Mouse (Mus musculus) intestine, postnatal 0 days (tissue): ENCODE measurements around the gene Rad51b. TPM values are rescaled to one million over a fixed set of nuclear protein-coding genes. Genes with fewer than 3 reads are reported as not detected.

Experiments
- ATAC-seq: fragments of 200-750 bp; cut with Nextera tagmentation; 2 replicates; pipeline ENCODE4 v1.8.0; 2017; ENCODE audit warnings: mild to moderate bottlenecking, moderate TSS enrichment, moderate library complexity
- H3K27ac ChIP-seq: fragments of 300-500 bp; sonication (generic); 2 replicates; pipeline ENCODE4 v1.5.1; 2014; ENCODE audit warnings: mild to moderate bottlenecking, low read depth, low read length, moderate library complexity
- H3K27me3 ChIP-seq: fragments of 300-500 bp; sonication (generic); replicated peaks from 2 replicates; pipeline ENCODE4 v1.6.1; 2014; ENCODE audit warnings: low read length, mixed read lengths; ENCODE audit not compliant: control insufficient read depth, insufficient read depth
- H3K36me3 ChIP-seq: fragments of 300-500 bp; sonication (generic); 2 replicates; pipeline ENCODE4 v1.6.1; 2014; ENCODE audit warnings: mild to moderate bottlenecking, moderate library complexity; ENCODE audit not compliant: control insufficient read depth, insufficient read depth
- H3K4me1 ChIP-seq: fragments of 300-500 bp; sonication (generic); replicated peaks from 2 replicates; pipeline ENCODE4 v1.6.1; 2014; ENCODE audit warnings: antibody characterized with exemption, low read length, mixed read lengths; ENCODE audit not compliant: control insufficient read depth, insufficient read depth
- H3K4me2 ChIP-seq: fragments of 300-500 bp; sonication (generic); replicated peaks from 2 replicates; pipeline ENCODE4 v1.6.1; 2014; ENCODE audit warnings: low read depth, mild to moderate bottlenecking, moderate library complexity
- H3K4me3 ChIP-seq: fragments of 300-500 bp; sonication (generic); 2 replicates; pipeline ENCODE4 v1.5.1; 2014; ENCODE audit warnings: low read depth, low read length
- H3K9ac ChIP-seq: fragments of 300-500 bp; sonication (generic); 2 replicates; pipeline ENCODE4 v1.6.1; 2014; ENCODE audit warnings: mild to moderate bottlenecking, low read depth, low read length
- H3K9me3 ChIP-seq: fragments of 300-500 bp; sonication (generic); 2 replicates; pipeline ENCODE4 v1.6.1; 2016; ENCODE audit warnings: mixed run types; ENCODE audit not compliant: control insufficient read depth
- CTCF ChIP-seq: sonication (generic); IDR thresholded peaks from 2 replicates; pipeline ENCODE4 v1.5.1; 2016; ENCODE audit warnings: low read depth, mild to moderate bottlenecking, control low read depth, antibody characterized with exemption, moderate library complexity
- WGBS: fragments of 180-500 bp; shearing (Covaris S2); extraction: QIAGEN DNeasy Blood & Tissue Kit; methylation state at CpG from one replicate; pipeline ENCODE4 v1.1.7; 2014; 5-methylcytosine and 5-hydroxymethylcytosine counted together
- polyA plus RNA-seq: library from polyadenylated mRNA; unstranded; fragments of >200 nt; fragmentation: Nextera tagmentation; extraction: Ambion mirVana; gene quantifications from 2 replicates; pipeline ENCODE4 v1.2.1, GENCODE M21; 2015

Rad51b gene
- polyA plus RNA-seq, 1 experiment from 2014 or later, result 1.9 TPM

- WGBS, result 62% methylated on average over 11 of the region's 11 CpGs
- no peak overlapping the region for H3K4me2 ChIP-seq
- ATAC-seq, result no peak
These were observed 214.5 kb downstream of the Rad51b start for GRCm38 (mm10) chr12:79511454-79512204.

GRCm38 (mm10) chr12:79512205-79512886 is 215.3 kb downstream of the Rad51b start:
- H3K36me3 ChIP-seq, result no peaks in the 10 kb centered on the region
- 65% methylated on average over 10 of the region's 10 CpGs for WGBS
- H3K9me3 ChIP-seq, result no peaks in the 10 kb centered on the region
- no peak for ATAC-seq
- TF ChIP-seq CTCF, result no peak
- H3K4me1 ChIP-seq, result no peaks in the 10 kb centered on the region
- no peak overlapping the region for H3K4me3 ChIP-seq
- H3K4me2 ChIP-seq, result no peak overlapping the region
- H3K27ac ChIP-seq, result no peak overlapping the region
- H3K9ac ChIP-seq, result no peak overlapping the region
- no peaks in the 10 kb centered on the region for H3K27me3 ChIP-seq

More at GRCm38 (mm10) chr12:79511454-79512204, 214.5 kb downstream of the Rad51b start:
- no peaks in the 10 kb centered on the region for H3K36me3 ChIP-seq
- H3K9me3 ChIP-seq, result no peaks in the 10 kb centered on the region
- H3K4me3 ChIP-seq, result no peak overlapping the region
- no peak for TF ChIP-seq CTCF
- no peaks in the 10 kb centered on the region for H3K27me3 ChIP-seq
- no peak overlapping the region for H3K27ac ChIP-seq
- no peak overlapping the region for H3K9ac ChIP-seq
- H3K4me1 ChIP-seq, result 0 out of 2 replicates have a peak, but pooled peaks cover 5% of the 10 kb centered on the region

- no peak overlapping the region for H3K4me2 ChIP-seq
- H3K4me1 ChIP-seq, result no peaks in the 10 kb centered on the region
- 73% methylated on average over 5 of the region's 5 CpGs for whole genome bisulfite sequencing
- H3K27me3 ChIP-seq, result no peaks in the 10 kb centered on the region
- H3K9me3 ChIP-seq, result no peaks in the 10 kb centered on the region
- no peak overlapping the region for H3K4me3 ChIP-seq
- peak; percentile 57 for TF ChIP-seq CTCF
- H3K27ac ChIP-seq, result no peak overlapping the region
- no peak overlapping the region for H3K9ac ChIP-seq
- no peaks in the 10 kb centered on the region for H3K36me3 ChIP-seq
- no peak for ATAC-seq
These were observed 216.1 kb downstream of the Rad51b start for GRCm38 (mm10) chr12:79512982-79513681.

GRCm38 (mm10) chr12:79514680-79515079 is 217.6 kb downstream of the Rad51b start:
- Histone ChIP-seq H3K4me2 (no peak overlapping the region), H3K27me3 (no peaks in the 10 kb centered on the region), H3K4me1 (no peaks in the 10 kb centered on the region), H3K4me3 (no peak overlapping the region), H3K9me3 (no peaks in the 10 kb centered on the region), H3K36me3 (no peaks in the 10 kb centered on the region), H3K9ac (no peak overlapping the region), H3K27ac (no peak overlapping the region)
- no peak for TF ChIP-seq CTCF
- WGBS, result 92% methylated on average over 3 of the region's 3 CpGs
- ATAC-seq, result no peak

DNA sequence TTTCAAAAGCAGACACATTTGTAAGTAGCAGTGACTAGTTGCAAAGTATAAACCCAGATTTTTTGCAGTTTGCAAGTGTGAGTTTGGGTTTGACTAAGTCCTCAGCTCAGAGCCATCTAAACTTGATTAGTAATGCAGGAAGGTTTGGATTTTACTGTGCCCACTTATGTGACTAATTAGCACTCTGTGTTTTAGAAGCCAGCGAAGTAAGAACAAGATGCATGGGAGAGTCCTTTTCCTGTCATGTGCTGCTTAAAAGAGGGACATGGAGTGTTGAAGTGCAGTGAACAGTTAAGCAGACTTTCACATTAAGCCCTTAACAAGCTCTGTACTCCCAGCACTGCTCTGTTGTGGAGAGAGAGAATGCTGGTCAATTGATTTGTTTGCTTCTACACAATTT is 225.3 kb downstream of the Rad51b start:
- Histone ChIP-seq H3K9ac (no peak overlapping the region), H3K4me2 (no peak overlapping the region), H3K27ac (no peak overlapping the region), H3K27me3 (no peaks in the 10 kb centered on the region), H3K4me1 (peaks cover 3% of the 10 kb centered on the region; the same call in 1 of the 2 replicates), H3K36me3 (no peaks in the 10 kb centered on the region), H3K4me3 (no peak overlapping the region), H3K9me3 (no peaks in the 10 kb centered on the region)
- no peak for ATAC-seq
- no peak for TF ChIP-seq CTCF
- 54% methylated on average over 1 of the region's 1 CpGs for WGBS
